ENCODE assay signal across 8 mouse cellular contexts in the genomic region with DNA sequence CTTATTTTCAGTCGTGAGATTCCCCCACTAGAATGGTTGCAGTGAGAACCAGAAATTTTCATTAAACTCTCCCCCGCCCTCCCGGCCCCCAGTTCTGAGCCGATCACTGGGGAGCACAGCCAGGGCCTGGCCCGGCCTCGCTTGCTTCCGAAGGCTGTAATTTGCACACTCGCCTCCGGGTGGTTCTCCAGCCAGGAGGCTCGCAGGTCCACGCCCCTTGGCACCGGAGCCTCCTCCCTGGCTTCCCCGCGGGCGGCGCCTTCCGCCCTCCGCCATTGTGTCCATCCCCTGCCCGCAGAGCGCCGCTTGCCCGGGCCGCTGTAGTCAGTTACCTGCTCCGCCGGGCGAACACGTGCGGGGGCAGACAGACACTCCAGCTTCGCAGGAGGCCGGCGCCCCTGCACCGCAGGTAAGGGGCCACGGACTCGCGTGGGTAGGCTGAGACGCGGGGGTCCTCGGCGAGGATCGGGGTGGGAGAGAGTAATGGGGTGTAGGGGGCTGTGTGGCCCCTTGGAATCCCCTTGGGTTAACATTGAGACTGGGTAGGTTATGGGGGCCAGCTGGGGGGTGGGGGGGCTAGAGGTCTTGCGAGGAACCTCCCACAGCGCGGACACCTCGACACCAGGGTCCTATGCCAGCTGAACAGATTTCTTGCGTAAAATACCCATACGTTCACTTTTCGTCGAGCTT. TPM values are rescaled to one million over a fixed set of nuclear protein-coding genes. Genes with fewer than 3 reads are reported as not detected.
DNase-seq lines count a peak whose midpoint lies in the region; ATAC-seq lines count a peak whose summit lies in the region.
"Not testable (repeated sequence)": the region's sequence is repeated elsewhere in the genome, so short reads cannot be mapped to it uniquely, and the experiment has no call there.

TSS of gene Raet1e (plus strand) at position 260 of the 690 bp plus-strand sequence.
TSS of gene H60b (plus strand) at position 277 of the 690 bp plus-strand sequence.

- not testable (repeated sequence) for H3K4me1 ChIP-seq in embryonic facial prominence, embryonic 11.5 days (ENCODE audit: control insufficient read depth, insufficient read depth, low read length); intestine, embryonic 14.5 days (replicated peaks; ENCODE audit: control insufficient read depth, insufficient read depth, low read length); limb, embryonic 12.5 days (replicated peaks)
- H3K4me1 ChIP-seq in heart, embryonic 10.5 days, result peaks cover 11% of the 10 kb centered on the region
- H3K4me1 ChIP-seq in neural tube, embryonic 15.5 days, result peaks cover 14% of the 10 kb centered on the region

- H3K27me3 ChIP-seq in embryonic facial prominence, embryonic 11.5 days (ENCODE audit: control insufficient read depth, insufficient read depth, low read length), result peaks cover 42% of the 10 kb centered on the region
- H3K27me3 ChIP-seq in heart, embryonic 10.5 days (ENCODE audit: insufficient read depth, poor library complexity, severe bottlenecking), result peaks cover 90% of the 10 kb centered on the region
- H3K27me3 ChIP-seq in intestine, embryonic 14.5 days (replicated peaks; ENCODE audit: control insufficient read depth, insufficient read depth, low read length), result peaks cover 77% of the 10 kb centered on the region
- peaks cover 72% of the 10 kb centered on the region for H3K27me3 ChIP-seq in limb, embryonic 12.5 days
- peaks cover 73% of the 10 kb centered on the region for H3K27me3 ChIP-seq in neural tube, embryonic 15.5 days (replicated peaks)

- peak within 1 kb of the TSS; percentile 53 for H3K4me2 ChIP-seq in embryonic facial prominence, embryonic 11.5 days (ENCODE audit: low read depth, low read length)
- peak within 1 kb of the TSS; percentile 46 for H3K4me2 ChIP-seq in intestine, embryonic 14.5 days (ENCODE audit: low read length)
- peak within 1 kb of the TSS; percentile 65 for H3K4me2 ChIP-seq in limb, embryonic 12.5 days
- H3K4me2 ChIP-seq in neural tube, embryonic 15.5 days, result peak within 1 kb of the TSS; percentile 53

- H3K36me3 ChIP-seq in embryonic facial prominence, embryonic 11.5 days (replicated peaks; ENCODE audit: control insufficient read depth, insufficient read depth, low read depth, low read length); heart, embryonic 10.5 days; intestine, embryonic 14.5 days (ENCODE audit: control insufficient read depth, insufficient read depth, low read length); limb, embryonic 12.5 days; neural tube, embryonic 15.5 days: not testable (repeated sequence)

- ATAC-seq in activated CD4-positive, CD25-positive, alpha-beta regulatory T cell, adult 4 months, result peak; percentile 34
- ATAC-seq in embryonic facial prominence, embryonic 11.5 days (replicated peaks; ENCODE audit: insufficient number of reproducible peaks, low FRiP score, low TSS enrichment, low read depth), result peak; percentile 61; the same call in 1 of the 2 replicates
- peak; percentile 82 for ATAC-seq in intestine, embryonic 14.5 days (replicated peaks; ENCODE audit: low FRiP score, low TSS enrichment, low read depth)
- ATAC-seq in limb, embryonic 12.5 days (ENCODE audit: insufficient number of reproducible peaks, insufficient read depth, low FRiP score, low TSS enrichment, low read depth), result peak; percentile 28; the same call in 1 of the 2 replicates
- ATAC-seq in neural tube, embryonic 15.5 days (ENCODE audit: low FRiP score), result 0 out of 2 replicates have a peak, but pooled peaks have one; percentile 25

- not testable (repeated sequence) for H3K27ac ChIP-seq in embryonic facial prominence, embryonic 11.5 days (replicated peaks; ENCODE audit: low read depth, low read length); heart, embryonic 10.5 days; intestine, embryonic 14.5 days (ENCODE audit: low read depth); limb, embryonic 12.5 days; neural tube, embryonic 15.5 days (replicated peaks)

- under 1% methylated on average over 44 of the region's 48 CpGs for WGBS in embryonic facial prominence, embryonic 11.5 days
- WGBS in heart, embryonic 10.5 days, result under 1% methylated on average over 48 of the region's 48 CpGs
- WGBS in intestine, embryonic 14.5 days, result under 1% methylated on average over 48 of the region's 48 CpGs
- under 1% methylated on average over 47 of the region's 48 CpGs for WGBS in limb, embryonic 12.5 days
- under 1% methylated on average over 47 of the region's 48 CpGs for WGBS in neural tube, embryonic 15.5 days

- DNase-seq in embryonic facial prominence, embryonic 11.5 days (ENCODE audit: low spot score), result peak; percentile 65
- not testable (repeated sequence) for DNase-seq in heart, embryonic 10.5 days (ENCODE audit: low spot score)
- DNase-seq in intestine, embryonic 14.5 days (ENCODE audit: low spot score), result peak; percentile 73
- DNase-seq in lung, postnatal 4 days, result peak; percentile 83 to 88
- peak; percentile 59 for DNase-seq in urinary bladder, postnatal 25 days (ENCODE audit: low spot score)

- H3K9me3 ChIP-seq in embryonic facial prominence, embryonic 11.5 days (replicated peaks; ENCODE audit: control insufficient read depth, low read length); heart, embryonic 10.5 days; intestine, embryonic 14.5 days (ENCODE audit: control insufficient read depth, low read length); limb, embryonic 12.5 days; neural tube, embryonic 15.5 days (replicated peaks): not testable (repeated sequence)

- H3K9ac ChIP-seq in embryonic facial prominence, embryonic 11.5 days (replicated peaks; ENCODE audit: low read length); intestine, embryonic 14.5 days (ENCODE audit: low read length); limb, embryonic 12.5 days (replicated peaks); neural tube, embryonic 15.5 days (replicated peaks): not testable (repeated sequence)

- H3K4me3 ChIP-seq in embryonic facial prominence, embryonic 11.5 days (ENCODE audit: low read depth, low read length), result peak within 1 kb of the TSS; percentile 22
- H3K4me3 ChIP-seq in heart, embryonic 10.5 days, result peak within 1 kb of the TSS; percentile 59
- peak within 1 kb of the TSS; percentile 29 for H3K4me3 ChIP-seq in intestine, embryonic 14.5 days (ENCODE audit: low read depth, low read length)
- peak within 1 kb of the TSS; percentile 43 for H3K4me3 ChIP-seq in limb, embryonic 12.5 days (replicated peaks)
- peak within 1 kb of the TSS; percentile 22 for H3K4me3 ChIP-seq in neural tube, embryonic 15.5 days (replicated peaks)

RNA-seq across cellular contexts. Expression of gene Raet1e, which starts in this region (rescaled TPM):
- not detected for polyA plus RNA-seq in activated CD4-positive, CD25-positive, alpha-beta regulatory T cell, adult 4 months (2017; shearing (Covaris generic))
- 11.3 and 13.6 TPM in 2 replicates for polyA plus RNA-seq in embryonic facial prominence, embryonic 11.5 days (2014; fragmentation: Nextera tagmentation; extraction: Ambion mirVana)
- 9.6 and 12.1 TPM in 2 replicates for polyA plus RNA-seq in heart, embryonic 10.5 days (2016; fragmentation: Nextera tagmentation; extraction: Ambion mirVana)
- polyA plus RNA-seq in intestine, embryonic 14.5 days (2014; fragmentation: Nextera tagmentation; extraction: Ambion mirVana), result 4.7 and 6.6 TPM in 2 replicates
- polyA plus RNA-seq in limb, embryonic 12.5 days (2016; fragmentation: Nextera tagmentation; extraction: Ambion mirVana), result 14.1 and 14.5 TPM in 2 replicates
- polyA plus RNA-seq in neural tube, embryonic 15.5 days (2015; fragmentation: Nextera tagmentation; extraction: Ambion mirVana), result 0.91 and 1.4 TPM in 2 replicates

RNA-seq across cellular contexts. Expression of gene H60b, which starts in this region (rescaled TPM):
- 10 to 100 TPM in 1 of 2 experiments, 1 to 10 TPM in 1; 1.8 to 13.9 TPM for polyA plus RNA-seq in activated CD4-positive, CD25-positive, alpha-beta regulatory T cell, adult 4 months (2017; shearing (Covaris generic))
- polyA plus RNA-seq in embryonic facial prominence, embryonic 11.5 days (2014; fragmentation: Nextera tagmentation; extraction: Ambion mirVana), result 0.32 and 0.42 TPM in 2 replicates
- 0.35 and 1.4 TPM in 2 replicates for polyA plus RNA-seq in heart, embryonic 10.5 days (2016; fragmentation: Nextera tagmentation; extraction: Ambion mirVana)
- 0.28 and 0.55 TPM in 2 replicates for polyA plus RNA-seq in intestine, embryonic 14.5 days (2014; fragmentation: Nextera tagmentation; extraction: Ambion mirVana)
- polyA plus RNA-seq in limb, embryonic 12.5 days (2016; fragmentation: Nextera tagmentation; extraction: Ambion mirVana), result 0.22 and 0.49 TPM in 2 replicates
- polyA plus RNA-seq in neural tube, embryonic 15.5 days (2015; fragmentation: Nextera tagmentation; extraction: Ambion mirVana), result 0.23 and 0.46 TPM in 2 replicates

Comparison
In these comparisons a context has a peak if more than half of its experiments do, and no peak if none do; other contexts are left out.
1. ATAC-seq: peak in every context shown above with its lines; median percentile 82 in intestine, embryonic 14.5 days; 61 in embryonic facial prominence, embryonic 11.5 days; 34 in activated CD4-positive, CD25-positive, alpha-beta regulatory T cell, adult 4 months; 28 in limb, embryonic 12.5 days; 25 in neural tube, embryonic 15.5 days.